Mouse (Mus musculus) megakaryocyte, embryonic 14.5 days (primary cell): ENCODE measurements around the gene Dennd1a.

Source experiments
- FLI1 ChIP-seq: IDR thresholded peaks from 2 replicates; pipeline ENCODE4 v1.6.1; 2012; ENCODE audit warnings: low read length, inconsistent platforms, mixed read lengths
- GATA1 ChIP-seq: IDR thresholded peaks from 3 replicates; pipeline ENCODE4 v1.6.1; 2012; ENCODE audit warnings: mixed read lengths, low read length, inconsistent platforms, borderline replicate concordance

DNA sequence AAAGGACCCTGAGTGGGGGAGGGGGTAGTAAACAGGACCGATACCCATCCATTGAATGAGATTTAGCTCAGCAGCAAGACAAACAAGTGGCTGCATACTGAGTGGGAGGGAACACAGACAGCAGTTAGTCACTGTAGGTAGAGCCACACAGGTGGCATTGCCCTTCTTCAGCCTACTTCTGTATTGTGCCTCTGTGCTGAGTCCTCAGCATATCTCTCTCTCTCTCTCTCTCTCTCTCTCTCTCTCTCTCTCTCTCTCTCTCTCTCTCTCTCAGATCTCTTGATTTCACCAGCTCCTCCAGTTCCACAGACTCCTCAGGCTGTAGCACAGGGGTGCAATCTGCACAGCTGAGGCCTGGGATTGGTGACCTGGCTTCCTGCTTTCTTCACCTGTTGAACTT, 347.2 kb downstream of the Dennd1a start:
- TF ChIP-seq GATA1: no peak
- TF ChIP-seq FLI1: no peak
